Mouse (Mus musculus): ENCODE measurements around the gene Spaca4. TPM values are rescaled to one million over a fixed set of nuclear protein-coding genes. Genes with fewer than 3 reads are reported as not detected.

Spaca4 gene
- polyA plus RNA-seq, 1 experiment: not detected

DNA sequence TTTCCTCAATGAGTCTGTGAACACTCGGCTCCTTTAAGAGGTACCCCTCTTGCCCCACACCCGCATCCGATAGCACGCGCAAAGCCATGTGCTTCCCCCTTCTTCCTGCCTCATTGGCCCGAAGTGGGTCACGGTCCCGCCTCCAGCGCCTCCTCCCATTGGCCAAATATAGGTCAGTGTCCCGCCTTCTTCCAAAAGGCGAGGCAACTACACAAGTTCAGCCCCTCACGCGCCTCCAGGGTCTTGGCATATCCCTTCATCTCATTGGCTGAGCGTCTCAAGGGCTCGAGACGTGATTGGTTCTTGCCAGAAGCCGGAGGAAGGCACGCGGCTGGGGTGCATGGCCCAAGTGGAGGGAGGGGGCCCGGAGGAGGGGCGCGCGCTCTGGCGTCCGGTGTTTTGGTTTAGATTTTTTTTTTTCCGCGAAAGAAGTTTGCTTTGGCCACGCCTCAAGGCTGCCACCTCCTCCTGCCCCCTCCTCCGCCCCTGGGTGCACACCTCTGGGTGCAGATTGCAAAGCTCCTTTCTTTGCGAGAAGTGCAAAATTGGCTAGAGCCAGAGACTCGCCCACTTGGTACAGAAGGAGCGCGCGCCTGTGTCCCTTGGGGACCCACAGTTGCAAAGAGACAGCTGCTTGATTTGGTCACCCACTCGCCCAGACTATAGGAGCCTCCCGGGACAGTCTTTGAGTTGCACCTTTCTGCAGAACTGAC, 20.7 kb downstream of the Spaca4 start, which contains the start of gene Dbp:
Gene Dbp (plus strand): TSS at position 359 of the 713 bp plus-strand sequence.
- peak; percentile 66 for TF ChIP-seq POLR2A (IDR thresholded peaks at IDR 0.05; ENCODE audit: extremely low read depth, insufficient read depth, low read length)
- no peak for TF ChIP-seq CTCF (IDR thresholded peaks at IDR 0.05; ENCODE audit: extremely low read depth, insufficient read depth, low read length)
- H3K4me1 ChIP-seq (ENCODE audit: control insufficient read depth, insufficient read depth, low read length): peaks cover 11% of the 10 kb centered on the region
- H3K27ac ChIP-seq (ENCODE audit: insufficient read depth, low read length): peak within 1 kb of the TSS; percentile 100
- H3K4me3 ChIP-seq (ENCODE audit: insufficient read depth, low read length): peak within 1 kb of the TSS; percentile 97

DNA sequence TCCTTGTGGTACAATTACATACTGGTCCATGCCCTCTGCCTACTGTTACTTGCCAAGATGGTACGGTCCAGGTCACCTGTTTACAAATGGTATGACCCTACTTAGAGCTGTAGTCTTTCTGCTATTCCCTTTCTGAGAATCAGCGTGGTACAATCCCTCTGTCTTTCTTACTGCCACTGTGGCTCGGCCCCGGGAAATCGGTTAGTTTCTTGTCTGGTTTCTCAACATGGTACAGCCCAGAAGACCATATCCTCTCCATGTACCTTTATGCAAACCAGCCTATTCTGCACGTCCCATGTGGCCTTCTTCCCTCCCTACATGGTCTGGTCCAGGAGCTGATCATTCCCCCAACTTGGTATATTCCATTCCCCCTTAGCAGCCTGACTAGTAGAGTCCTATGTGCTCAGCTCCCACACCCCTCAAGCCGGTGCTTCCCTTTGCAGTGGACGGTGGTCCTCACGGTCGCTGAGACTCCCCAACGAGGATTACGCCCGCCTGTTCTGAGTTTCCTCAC, 21.5 kb downstream of the Spaca4 start:
- H3K4me3 ChIP-seq (ENCODE audit: insufficient read depth, low read length): peak overlapping the region; percentile 45
- peaks cover 9% of the 10 kb centered on the region; the same call in 1 of the 2 replicates for H3K4me1 ChIP-seq (ENCODE audit: control insufficient read depth, insufficient read depth, low read length)
- H3K27ac ChIP-seq (ENCODE audit: insufficient read depth, low read length): peak overlapping the region; percentile 87
- TF ChIP-seq POLR2A (IDR thresholded peaks at IDR 0.05; ENCODE audit: extremely low read depth, insufficient read depth, low read length) (peak; percentile 88), CTCF (IDR thresholded peaks at IDR 0.05; ENCODE audit: extremely low read depth, insufficient read depth, low read length) (no peak)

DNA sequence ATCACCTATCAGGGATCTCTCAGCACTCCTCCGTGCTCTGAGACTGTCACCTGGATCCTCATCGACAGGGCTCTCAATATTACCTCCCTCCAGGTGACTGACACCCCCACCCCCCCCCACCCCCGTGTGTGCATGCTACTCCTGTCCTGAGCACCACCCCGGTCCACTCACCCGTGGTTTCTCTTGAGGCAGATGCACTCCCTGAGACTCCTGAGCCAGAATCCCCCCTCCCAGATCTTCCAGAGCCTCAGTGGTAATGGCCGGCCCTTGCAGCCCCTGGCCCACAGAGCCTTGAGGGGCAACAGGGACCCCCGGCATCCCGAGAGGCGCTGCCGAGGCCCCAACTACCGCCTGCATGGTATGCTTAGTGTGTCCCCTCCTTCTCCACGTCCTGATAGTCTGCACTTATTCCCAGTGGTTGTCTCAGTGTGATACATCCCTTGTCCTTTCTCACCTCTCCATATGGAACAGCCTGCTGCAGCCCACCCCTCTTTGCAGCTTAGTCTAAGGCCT, 22.0 kb downstream of the Spaca4 start:
- TF ChIP-seq POLR2A (IDR thresholded peaks at IDR 0.05; ENCODE audit: extremely low read depth, insufficient read depth, low read length) (no peak; the same call in 1 of the 2 replicates), CTCF (IDR thresholded peaks at IDR 0.05; ENCODE audit: extremely low read depth, insufficient read depth, low read length) (no peak)
- H3K4me3 ChIP-seq (ENCODE audit: insufficient read depth, low read length): peak overlapping the region; percentile 45
- H3K4me1 ChIP-seq (ENCODE audit: control insufficient read depth, insufficient read depth, low read length): peaks cover 6% of the 10 kb centered on the region; the same call in 1 of the 2 replicates
- peak overlapping the region; percentile 87 for H3K27ac ChIP-seq (ENCODE audit: insufficient read depth, low read length)

DNA sequence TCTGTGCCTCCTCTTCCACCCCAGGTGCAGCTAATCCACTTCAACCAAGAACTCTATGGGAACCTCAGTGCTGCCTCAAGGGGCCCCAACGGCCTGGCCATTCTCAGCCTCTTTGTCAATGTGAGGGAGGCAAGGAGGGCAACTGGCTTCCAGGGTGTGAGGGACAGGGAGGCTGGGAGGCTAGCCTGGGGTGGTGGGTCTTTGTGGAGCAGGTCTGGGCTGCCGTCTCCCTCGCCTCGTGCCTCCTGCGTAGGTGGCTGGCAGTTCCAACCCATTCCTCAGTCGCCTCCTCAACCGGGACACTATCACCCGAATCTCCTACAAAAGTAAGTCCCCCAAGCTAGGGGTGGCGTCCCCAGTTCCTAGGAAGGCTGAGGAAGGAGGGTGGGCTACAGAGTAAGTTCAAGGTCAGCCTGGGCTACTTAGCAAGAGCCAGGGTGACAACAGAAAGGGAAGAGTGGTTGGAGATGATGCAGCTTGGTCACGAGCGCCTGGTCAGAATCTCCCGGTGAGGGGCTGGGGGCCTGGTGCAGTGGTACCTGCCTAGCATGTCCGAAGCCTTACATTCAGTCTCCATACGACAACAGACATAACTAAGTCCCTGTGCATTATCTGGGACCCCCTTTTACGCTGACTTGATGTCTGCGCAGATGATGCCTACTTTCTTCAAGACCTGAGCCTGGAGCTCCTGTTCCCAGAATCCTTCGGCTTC, 22.6 kb downstream of the Spaca4 start:
- Histone ChIP-seq H3K4me3 (ENCODE audit: insufficient read depth, low read length) (no peak overlapping the region), H3K27ac (ENCODE audit: insufficient read depth, low read length) (no peak overlapping the region), H3K4me1 (ENCODE audit: control insufficient read depth, insufficient read depth, low read length) (no peaks in the 10 kb centered on the region)
- TF ChIP-seq CTCF (IDR thresholded peaks at IDR 0.05; ENCODE audit: extremely low read depth, insufficient read depth, low read length) (no peak), POLR2A (IDR thresholded peaks at IDR 0.05; ENCODE audit: extremely low read depth, insufficient read depth, low read length) (no peak)

DNA sequence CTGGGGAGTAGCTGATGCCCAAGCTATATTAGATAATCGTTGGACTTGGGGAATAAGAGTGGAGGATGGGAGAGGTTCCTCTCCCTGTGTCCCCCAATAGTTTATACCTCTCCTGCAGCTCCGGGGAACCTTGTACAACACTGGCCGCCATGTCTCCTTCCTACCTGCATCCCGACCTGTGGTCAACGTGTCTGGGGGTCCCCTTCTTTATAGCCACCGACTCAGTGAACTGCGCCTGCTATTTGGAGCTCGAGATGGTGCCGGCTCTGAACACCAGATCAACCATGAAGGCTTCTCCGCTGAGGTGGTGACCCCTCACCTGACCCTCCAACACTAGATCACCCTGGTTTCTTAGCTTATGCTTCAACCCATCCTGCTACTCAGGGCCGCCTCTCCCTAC, 23.3 kb downstream of the Spaca4 start:
- TF ChIP-seq CTCF (IDR thresholded peaks at IDR 0.05; ENCODE audit: extremely low read depth, insufficient read depth, low read length) (no peak), POLR2A (IDR thresholded peaks at IDR 0.05; ENCODE audit: extremely low read depth, insufficient read depth, low read length) (no peak)
- no peak overlapping the region for H3K4me3 ChIP-seq (ENCODE audit: insufficient read depth, low read length)
- H3K27ac ChIP-seq (ENCODE audit: insufficient read depth, low read length): no peak overlapping the region
- no peaks in the 10 kb centered on the region for H3K4me1 ChIP-seq (ENCODE audit: control insufficient read depth, insufficient read depth, low read length)

DNA sequence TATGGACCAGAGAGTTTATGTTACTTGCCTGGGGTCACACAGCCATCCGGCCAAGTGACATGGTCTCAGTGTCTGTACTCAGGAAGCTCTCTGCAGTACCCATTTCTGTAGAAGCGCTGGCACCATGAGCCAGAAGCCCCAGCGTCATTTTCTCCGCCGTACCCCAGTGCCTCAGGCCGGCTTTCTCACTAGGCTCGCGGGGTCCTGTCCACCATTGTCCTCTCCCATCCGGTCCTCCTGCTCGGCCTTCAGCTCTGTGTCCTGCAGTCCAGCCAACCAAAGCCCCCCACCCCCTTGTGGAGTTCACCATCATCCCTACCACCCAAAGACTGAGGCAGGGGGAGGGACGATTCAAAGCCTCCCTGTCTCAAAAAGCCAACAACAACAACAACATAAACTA, 24.0 kb downstream of the Spaca4 start:
- peak overlapping the region; percentile 84 for H3K4me3 ChIP-seq (ENCODE audit: insufficient read depth, low read length)

DNA sequence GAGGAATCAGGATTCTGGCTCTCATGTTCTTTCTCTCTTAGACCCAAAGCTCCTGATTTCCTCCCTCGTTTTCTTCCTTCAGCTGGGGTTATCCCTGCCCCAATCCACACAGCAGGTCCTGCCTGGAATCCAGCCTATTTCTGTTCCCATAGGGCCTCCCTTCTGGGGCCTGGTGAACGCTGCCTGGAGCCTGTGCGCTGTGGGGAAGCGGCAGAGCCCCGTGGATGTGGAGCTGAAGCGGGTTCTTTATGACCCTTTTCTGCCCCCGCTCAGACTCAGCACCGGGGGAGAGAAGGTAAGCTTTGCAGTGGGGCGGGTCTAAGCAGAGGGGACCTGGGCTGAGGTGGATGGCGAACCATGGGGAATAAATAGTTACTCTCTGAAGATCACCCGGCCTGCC, 24.5 kb downstream of the Spaca4 start:
- TF ChIP-seq CTCF (IDR thresholded peaks at IDR 0.05; ENCODE audit: extremely low read depth, insufficient read depth, low read length) (no peak), POLR2A (IDR thresholded peaks at IDR 0.05; ENCODE audit: extremely low read depth, insufficient read depth, low read length) (no peak)
- peak overlapping the region; percentile 84 for H3K4me3 ChIP-seq (ENCODE audit: insufficient read depth, low read length)
- peak overlapping the region; percentile 22; the same call in 1 of the 2 replicates for H3K27ac ChIP-seq (ENCODE audit: insufficient read depth, low read length)
- no peaks in the 10 kb centered on the region for H3K4me1 ChIP-seq (ENCODE audit: control insufficient read depth, insufficient read depth, low read length)

More for the DNA sequence above, 24.0 kb downstream of the Spaca4 start:
- no peak overlapping the region for H3K27ac ChIP-seq (ENCODE audit: insufficient read depth, low read length)
- TF ChIP-seq POLR2A (IDR thresholded peaks at IDR 0.05; ENCODE audit: extremely low read depth, insufficient read depth, low read length) (no peak), CTCF (IDR thresholded peaks at IDR 0.05; ENCODE audit: extremely low read depth, insufficient read depth, low read length) (no peak)
- H3K4me1 ChIP-seq (ENCODE audit: control insufficient read depth, insufficient read depth, low read length): no peaks in the 10 kb centered on the region

DNA sequence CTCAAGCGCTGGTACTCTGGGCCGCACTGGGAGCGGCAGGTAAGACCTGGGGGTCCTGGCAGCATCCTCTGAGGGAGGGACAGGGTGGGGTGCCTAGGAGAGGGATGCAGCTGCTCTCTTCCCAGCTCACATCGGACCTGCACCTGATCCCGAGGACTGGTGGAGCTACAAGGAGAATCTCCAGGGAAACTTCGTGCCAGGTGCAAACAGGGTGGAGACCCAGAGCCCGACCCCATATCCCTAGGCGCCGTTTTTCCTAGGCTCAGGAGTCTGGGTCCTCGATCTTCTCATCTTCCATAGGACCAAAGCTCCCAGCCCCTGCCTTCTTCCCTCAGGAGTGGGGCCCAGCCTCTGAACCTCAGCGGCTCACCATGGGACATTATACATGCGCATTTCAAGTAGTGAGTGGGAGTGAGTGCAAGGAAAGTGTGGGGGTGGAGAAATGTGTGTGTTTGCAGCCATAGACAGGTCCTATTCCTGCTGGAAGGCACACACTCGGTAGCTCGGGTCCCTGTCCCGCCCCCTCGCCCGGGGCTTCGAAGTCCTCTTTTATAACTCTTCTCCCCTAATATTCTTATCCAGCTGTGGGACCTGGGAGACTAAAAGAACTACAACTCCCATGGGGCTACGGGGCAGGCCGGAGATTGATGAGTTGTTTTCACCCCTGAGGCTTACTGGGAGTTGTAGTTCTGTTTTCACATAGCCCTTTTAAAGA, 25.2 kb downstream of the Spaca4 start:
- H3K4me1 ChIP-seq (ENCODE audit: control insufficient read depth, insufficient read depth, low read length): no peaks in the 10 kb centered on the region
- H3K27ac ChIP-seq (ENCODE audit: insufficient read depth, low read length): peak overlapping the region; percentile 86
- peak; percentile 91 for TF ChIP-seq POLR2A (IDR thresholded peaks at IDR 0.05; ENCODE audit: extremely low read depth, insufficient read depth, low read length)
- TF ChIP-seq CTCF (IDR thresholded peaks at IDR 0.05; ENCODE audit: extremely low read depth, insufficient read depth, low read length): no peak
- peak overlapping the region; percentile 84 for H3K4me3 ChIP-seq (ENCODE audit: insufficient read depth, low read length)

All from cortical plate, adult 2 months (tissue).